Mouse (Mus musculus) neutrophil, adult 65 days (primary cell): ENCODE results near the gene Alg10b. TPM values are rescaled to one million over a fixed set of nuclear protein-coding genes. Genes with fewer than 3 reads are reported as not detected.

Experiments
- total RNA-seq: library from RNA; stranded (reverse); gene quantifications from 2 replicates; pipeline ENCODE4 v1.2.4, GENCODE M21; 2023

Alg10b gene
- 9.3 and 12.1 TPM in 2 replicates for total RNA-seq

GRCm38 (mm10) chr15:90223969-90224750 is at the start of gene Alg10b:
Gene Alg10b (plus strand): TSS chr15:90224311.

